Mouse (Mus musculus): Measurements from ENCODE around the gene Scap.

DNA sequence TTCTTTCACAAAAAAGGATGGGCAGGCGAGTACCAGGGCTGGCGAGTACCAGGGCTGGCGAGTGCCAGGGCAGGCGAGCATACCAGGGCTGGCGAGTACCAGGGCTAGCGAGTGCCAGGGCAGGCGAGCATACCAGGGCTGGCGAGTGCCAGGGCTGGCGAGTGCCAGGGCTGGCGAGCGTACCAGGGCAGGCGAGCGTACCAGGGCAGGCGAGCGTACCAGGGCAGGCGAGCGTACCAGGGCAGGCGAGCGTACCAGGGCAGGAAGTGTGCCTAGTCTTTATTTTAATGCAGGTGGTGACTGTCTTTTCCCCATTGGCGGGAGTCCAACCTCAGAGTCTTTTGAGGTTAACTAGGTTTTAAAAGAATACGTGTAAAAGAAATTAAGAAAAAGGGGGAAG is 3.4 kb upstream of the Scap start:
- no peak for TF ChIP-seq POLR2A (IDR thresholded peaks at IDR 0.05; ENCODE audit: insufficient read depth, low read length)
- TF ChIP-seq CTCF (IDR thresholded peaks at IDR 0.05; ENCODE audit: low read depth, low read length) = no peak
- no peak for TF ChIP-seq EP300 (IDR thresholded peaks at IDR 0.05; ENCODE audit: insufficient read depth, low read depth, low read length)
